Mouse (Mus musculus) testis, adult 2 months (tissue): ENCODE data around the gene Chst1.

Source experiments
- CTCF ChIP-seq: fragments of 200-500 bp; IDR thresholded peaks from 2 replicates; pipeline ENCODE4 v1.5.1; 2012; ENCODE audit warnings: low read depth, mild to moderate bottlenecking, inconsistent platforms, low read length, moderate library complexity; ENCODE audit not compliant: control insufficient read depth, insufficient read depth, insufficient replicate concordance
- POLR2A ChIP-seq: fragments of 200-500 bp; IDR thresholded peaks from 2 replicates; pipeline ENCODE4 v1.6.1; 2012; ENCODE audit warnings: low read depth, mild to moderate bottlenecking, inconsistent platforms, low read length, moderate library complexity; ENCODE audit not compliant: control insufficient read depth

- no peak for TF ChIP-seq CTCF
- no peak for TF ChIP-seq POLR2A
Observed at GRCm38 (mm10) chr2:92600348-92600670, 802 bp downstream of the Chst1 start.
